Mouse (Mus musculus) ES-Bruce4 (cell line): ENCODE measurements around the gene Cacna2d2. TPM values are rescaled to one million over a fixed set of nuclear protein-coding genes. Genes with fewer than 3 reads are reported as not detected.

Experiments
- H3K27ac ChIP-seq: 2 replicates; pipeline ENCODE4 v1.5.1; 2012; ENCODE audit warnings: low read length, inconsistent platforms; ENCODE audit not compliant: insufficient read depth
- H3K27me3 ChIP-seq: 2 replicates; pipeline ENCODE4 v1.6.1; 2012; ENCODE audit warnings: mild to moderate bottlenecking, low read length, inconsistent platforms; ENCODE audit not compliant: control insufficient read depth, poor library complexity, insufficient read depth, severe bottlenecking
- H3K36me3 ChIP-seq: 2 replicates; pipeline ENCODE4 v1.6.1; 2012; ENCODE audit warnings: inconsistent platforms, mild to moderate bottlenecking, low read length, moderate library complexity; ENCODE audit not compliant: control insufficient read depth, poor library complexity, insufficient read depth, severe bottlenecking
- H3K4me1 ChIP-seq: one replicate; pipeline ENCODE4 v1.8.1; 2011; ENCODE audit warnings: low read length; ENCODE audit not compliant: control insufficient read depth, insufficient read depth
- H3K4me3 ChIP-seq: 2 replicates; pipeline ENCODE4 v1.5.1; 2011; ENCODE audit warnings: low read depth, mild to moderate bottlenecking, low read length
- H3K9ac ChIP-seq: 2 replicates; pipeline ENCODE4 v1.6.1; 2012; ENCODE audit warnings: low read depth, mild to moderate bottlenecking, inconsistent platforms; ENCODE audit not compliant: poor library complexity, severe bottlenecking
- H3K9me3 ChIP-seq: replicated peaks from 2 replicates; pipeline ENCODE4 v1.6.1; 2012; ENCODE audit warnings: mild to moderate bottlenecking, low read length, inconsistent platforms; ENCODE audit not compliant: control insufficient read depth, poor library complexity, insufficient read depth, severe bottlenecking
- CTCF ChIP-seq: IDR thresholded peaks from one replicate; pipeline ENCODE4 v1.8.1; 2011; ENCODE audit warnings: low read depth, low read length
- EP300 ChIP-seq: IDR thresholded peaks from 2 replicates; pipeline ENCODE4 v1.6.1; 2011; ENCODE audit warnings: low read depth, low read length; ENCODE audit not compliant: insufficient read depth
- POLR2A ChIP-seq: IDR thresholded peaks from one replicate; pipeline ENCODE4 v1.8.1; 2011; ENCODE audit warnings: low read length; ENCODE audit not compliant: insufficient read depth
- polyA plus RNA-seq: library from polyadenylated mRNA; stranded (reverse); fragments of >200 nt; gene quantifications from 2 replicates; pipeline ENCODE4 v1.2.4, GENCODE M21; 2011; ENCODE audit warnings: low read depth; ENCODE audit not compliant: missing spikeins, insufficient read depth, insufficient read length

Cacna2d2 gene
- polyA plus RNA-seq, 1 experiment = 3.2 TPM

- H3K27me3 ChIP-seq = no peaks in the 10 kb centered on the region
- H3K9me3 ChIP-seq = no peaks in the 10 kb centered on the region
- TF ChIP-seq CTCF (no peak), POLR2A (no peak), EP300 (no peak)
- no peak overlapping the region for H3K27ac ChIP-seq
- peaks cover 8% of the 10 kb centered on the region for H3K36me3 ChIP-seq
- no peak overlapping the region for H3K4me3 ChIP-seq
- H3K9ac ChIP-seq = no peak overlapping the region
- peaks cover 3% of the 10 kb centered on the region for H3K4me1 ChIP-seq
Observed at GRCm38 (mm10) chr9:107552690-107553393, 153.4 kb downstream of the Cacna2d2 start.

GRCm38 (mm10) chr9:107553541-107554318, 154.3 kb downstream of the Cacna2d2 start:
- Histone ChIP-seq H3K4me1 (peaks cover 3% of the 10 kb centered on the region), H3K9ac (peak overlapping the region; percentile 64), H3K36me3 (peaks cover 16% of the 10 kb centered on the region), H3K27me3 (no peaks in the 10 kb centered on the region), H3K27ac (no peak overlapping the region), H3K9me3 (no peaks in the 10 kb centered on the region), H3K4me3 (peak overlapping the region; percentile 64)
- TF ChIP-seq POLR2A (no peak), CTCF (no peak), EP300 (no peak)

- H3K36me3 ChIP-seq = peaks cover 23% of the 10 kb centered on the region
- TF ChIP-seq POLR2A (peak; percentile 42), EP300 (0 out of 2 replicates have a peak, but pooled peaks have one; percentile 39), CTCF (no peak)
- no peaks in the 10 kb centered on the region for H3K27me3 ChIP-seq
- H3K9me3 ChIP-seq = no peaks in the 10 kb centered on the region
- H3K4me3 ChIP-seq = peak overlapping the region; percentile 64
- H3K4me1 ChIP-seq = peaks cover 3% of the 10 kb centered on the region
- H3K9ac ChIP-seq = peak overlapping the region; percentile 64
- H3K27ac ChIP-seq = no peak overlapping the region
Observed at GRCm38 (mm10) chr9:107554319-107554825, 155.0 kb downstream of the Cacna2d2 start.

- Histone ChIP-seq H3K27ac (peak overlapping the region; percentile 55; the same call in 1 of the 2 replicates), H3K4me1 (peaks cover 2% of the 10 kb centered on the region), H3K9me3 (no peaks in the 10 kb centered on the region), H3K36me3 (peaks cover 26% of the 10 kb centered on the region), H3K9ac (peak overlapping the region; percentile 46), H3K4me3 (peak overlapping the region; percentile 64), H3K27me3 (no peaks in the 10 kb centered on the region)
- TF ChIP-seq POLR2A (no peak), EP300 (no peak), CTCF (no peak)
Observed at GRCm38 (mm10) chr9:107555031-107555457, 155.6 kb downstream of the Cacna2d2 start.

GRCm38 (mm10) chr9:107555701-107556100, 156.3 kb downstream of the Cacna2d2 start:
- Histone ChIP-seq H3K27ac (no peak overlapping the region), H3K27me3 (no peaks in the 10 kb centered on the region), H3K9me3 (no peaks in the 10 kb centered on the region), H3K4me3 (peak overlapping the region; percentile 64), H3K9ac (peak overlapping the region; percentile 46), H3K4me1 (no peaks in the 10 kb centered on the region), H3K36me3 (peaks cover 28% of the 10 kb centered on the region)
- TF ChIP-seq POLR2A (no peak), EP300 (no peak)

GRCm38 (mm10) chr9:107556346-107556745, 156.9 kb downstream of the Cacna2d2 start:
- TF ChIP-seq EP300 (no peak), POLR2A (no peak), CTCF (no peak)
- peak overlapping the region; percentile 46; the same call in 1 of the 2 replicates for H3K9ac ChIP-seq
- H3K36me3 ChIP-seq = peaks cover 34% of the 10 kb centered on the region
- H3K9me3 ChIP-seq = no peaks in the 10 kb centered on the region
- no peak overlapping the region for H3K4me3 ChIP-seq
- H3K27ac ChIP-seq = no peak overlapping the region
- no peaks in the 10 kb centered on the region for H3K27me3 ChIP-seq
- no peaks in the 10 kb centered on the region for H3K4me1 ChIP-seq
